Mouse (Mus musculus): ENCODE measurements around the gene Mthfr. TPM values are rescaled to one million over a fixed set of nuclear protein-coding genes. Genes with fewer than 3 reads are reported as not detected.

Mthfr gene
- polyA plus RNA-seq, 1 experiment from 2014 or later: 9.0 TPM

GRCm38 (mm10) chr4:148089166-148089565, 50.3 kb downstream of the Mthfr start:
- no peak for DNase-seq (ENCODE audit: low spot score)

- DNase-seq (ENCODE audit: low spot score): no peak
Observed at GRCm38 (mm10) chr4:148091181-148091580, 52.3 kb downstream of the Mthfr start.

- no peak for DNase-seq (ENCODE audit: low spot score)
Observed at GRCm38 (mm10) chr4:148092551-148093271, 53.8 kb downstream of the Mthfr start.

GRCm38 (mm10) chr4:148094161-148094560, 55.3 kb downstream of the Mthfr start:
- DNase-seq (ENCODE audit: low spot score): no peak

- no peak for DNase-seq (ENCODE audit: low spot score)
Observed at GRCm38 (mm10) chr4:148095081-148095480, 56.2 kb downstream of the Mthfr start.

- DNase-seq (ENCODE audit: low spot score): peak; percentile 84
Observed at GRCm38 (mm10) chr4:148097936-148098335, 59.1 kb downstream of the Mthfr start.

- no peak for DNase-seq (ENCODE audit: low spot score)
Observed at GRCm38 (mm10) chr4:148098666-148099065, 59.8 kb downstream of the Mthfr start.

GRCm38 (mm10) chr4:148101801-148102527, 63.1 kb downstream of the Mthfr start:
- peak; percentile 83 for DNase-seq (ENCODE audit: low spot score)

GRCm38 (mm10) chr4:148104146-148104545, 65.3 kb downstream of the Mthfr start:
- no peak for DNase-seq (ENCODE audit: low spot score)

- no peak for DNase-seq (ENCODE audit: low spot score)
Observed at GRCm38 (mm10) chr4:148107621-148108291, 68.9 kb downstream of the Mthfr start.

GRCm38 (mm10) chr4:148108565-148109100, 69.8 kb downstream of the Mthfr start:
- no peak for DNase-seq (ENCODE audit: low spot score)

Other genes with a start within 250 kb of the Mthfr start
- 16.4 TPM in 2 replicates for gene Zfp984, start 229.3 kb upstream of the Mthfr start, polyA plus RNA-seq (2015; fragmentation: Nextera tagmentation; extraction: Ambion mirVana)
- 4.5 and 5.6 TPM in 2 replicates for gene Zfp933, start 190.7 kb upstream of the Mthfr start, polyA plus RNA-seq (2015; fragmentation: Nextera tagmentation; extraction: Ambion mirVana)
- gene Miip, start 170.3 kb upstream of the Mthfr start, polyA plus RNA-seq (2015; fragmentation: Nextera tagmentation; extraction: Ambion mirVana): 73.5 and 88.4 TPM in 2 replicates
- 4.7 and 4.9 TPM in 2 replicates for gene Fv1, start 170.1 kb upstream of the Mthfr start, polyA plus RNA-seq (2015; fragmentation: Nextera tagmentation; extraction: Ambion mirVana)
- 18.2 and 18.8 TPM in 2 replicates for gene Mfn2, start 134.4 kb upstream of the Mthfr start, polyA plus RNA-seq (2015; fragmentation: Nextera tagmentation; extraction: Ambion mirVana)
- 11.4 TPM in 2 replicates for gene Plod1, start 102.3 kb upstream of the Mthfr start, polyA plus RNA-seq (2015; fragmentation: Nextera tagmentation; extraction: Ambion mirVana)
- gene 2510039O18Rik, start 98.2 kb upstream of the Mthfr start, polyA plus RNA-seq (2015; fragmentation: Nextera tagmentation; extraction: Ambion mirVana): 21.8 and 28.9 TPM in 2 replicates
- gene Nppb, start 53.3 kb upstream of the Mthfr start, polyA plus RNA-seq (2015; fragmentation: Nextera tagmentation; extraction: Ambion mirVana): 0.42 and 0.62 TPM in 2 replicates
- 0.76 and 0.88 TPM in 2 replicates for gene Nppa, start 38.4 kb upstream of the Mthfr start, polyA plus RNA-seq (2015; fragmentation: Nextera tagmentation; extraction: Ambion mirVana)
- 4.1 and 4.2 TPM in 2 replicates for gene Clcn6, start 256 bp upstream of the Mthfr start, polyA plus RNA-seq (2015; fragmentation: Nextera tagmentation; extraction: Ambion mirVana)
- gene Agtrap, start 49.0 kb downstream of the Mthfr start, polyA plus RNA-seq (2015; fragmentation: Nextera tagmentation; extraction: Ambion mirVana): 43.3 and 45.2 TPM in 2 replicates
- 42.1 and 46.1 TPM in 2 replicates for gene Mad2l2, start 91.3 kb downstream of the Mthfr start, polyA plus RNA-seq (2015; fragmentation: Nextera tagmentation; extraction: Ambion mirVana)
- gene Draxin, start 91.6 kb downstream of the Mthfr start, polyA plus RNA-seq (2015; fragmentation: Nextera tagmentation; extraction: Ambion mirVana): not detected in 2 replicates
- gene Fbxo6, start 113.1 kb downstream of the Mthfr start, polyA plus RNA-seq (2015; fragmentation: Nextera tagmentation; extraction: Ambion mirVana): 36.2 and 37.7 TPM in 2 replicates
- 10.2 and 10.9 TPM in 2 replicates for gene Fbxo44, start 121.4 kb downstream of the Mthfr start, polyA plus RNA-seq (2015; fragmentation: Nextera tagmentation; extraction: Ambion mirVana)
- gene Fbxo2, start 121.5 kb downstream of the Mthfr start, polyA plus RNA-seq (2015; fragmentation: Nextera tagmentation; extraction: Ambion mirVana): 0.71 and 1.1 TPM in 2 replicates
- gene Disp3, start 248.9 kb downstream of the Mthfr start, polyA plus RNA-seq (2015; fragmentation: Nextera tagmentation; extraction: Ambion mirVana): not detected in 2 replicates